Mouse (Mus musculus): ENCODE results near the gene Phyhd1.

- TF ChIP-seq CTCF (IDR thresholded peaks at IDR 0.05; ENCODE audit: low read depth, low read length) (no peak), POLR2A (IDR thresholded peaks at IDR 0.05; ENCODE audit: extremely low read depth, insufficient read depth, low read length) (no peak)
Observed at GRCm38 (mm10) chr2:30316955-30317354, 51.0 kb downstream of the Phyhd1 start.

Measured in liver, adult 2 months (tissue).